Mouse (Mus musculus) forebrain, embryonic 12.5 days (tissue): ENCODE data around the gene Ubqln1. TPM values are rescaled to one million over a fixed set of nuclear protein-coding genes. Genes with fewer than 3 reads are reported as not detected.
A peak's percentile ranks its signal among the peaks of the same experiment; 100 is the strongest.

Experiments used
- ATAC-seq: fragments of 200-750 bp; cut with Nextera tagmentation; 2 replicates; pipeline ENCODE4 v1.8.0; 2017; ENCODE audit warnings: moderate TSS enrichment; ENCODE audit not compliant: low FRiP score
- H3K27ac ChIP-seq: fragments of 300-500 bp; sonication (generic); 2 replicates; pipeline ENCODE4 v1.5.1; 2016; ENCODE audit warnings: mild to moderate bottlenecking
- H3K27me3 ChIP-seq: fragments of 300-500 bp; sonication (generic); 2 replicates; pipeline ENCODE4 v1.6.1; 2016; ENCODE audit warnings: mild to moderate bottlenecking
- H3K36me3 ChIP-seq: fragments of 300-500 bp; sonication (generic); replicated peaks from 2 replicates; pipeline ENCODE4 v1.6.1; 2016; ENCODE audit warnings: mild to moderate bottlenecking
- H3K4me1 ChIP-seq: fragments of 300-500 bp; sonication (generic); 2 replicates; pipeline ENCODE4 v1.6.1; 2016
- H3K4me2 ChIP-seq: fragments of 300-500 bp; sonication (generic); 2 replicates; pipeline ENCODE4 v1.6.1; 2016; ENCODE audit warnings: mild to moderate bottlenecking, moderate library complexity
- H3K4me3 ChIP-seq: fragments of 300-500 bp; sonication (generic); replicated peaks from 2 replicates; pipeline ENCODE4 v1.5.1; 2016; ENCODE audit warnings: mild to moderate bottlenecking
- H3K9ac ChIP-seq: fragments of 300-500 bp; sonication (generic); 2 replicates; pipeline ENCODE4 v1.6.1; 2016; ENCODE audit warnings: mild to moderate bottlenecking
- H3K9me3 ChIP-seq: fragments of 300-500 bp; sonication (generic); 2 replicates; pipeline ENCODE4 v1.6.1; 2016
- WGBS: fragments of 180-500 bp; shearing (Covaris S2); methylation state at CpG from one replicate; pipeline ENCODE4 v1.1.7; 2016; 5-methylcytosine and 5-hydroxymethylcytosine counted together
- polyA plus RNA-seq: library from polyadenylated mRNA; unstranded; fragments of >200 nt; fragmentation: Nextera tagmentation; extraction: Ambion mirVana; gene quantifications from 2 replicates; pipeline ENCODE4 v1.2.1, GENCODE M21; 2016

Gene Ubqln1
- polyA plus RNA-seq, 1 experiment from 2014 or later: 162 TPM

DNA sequence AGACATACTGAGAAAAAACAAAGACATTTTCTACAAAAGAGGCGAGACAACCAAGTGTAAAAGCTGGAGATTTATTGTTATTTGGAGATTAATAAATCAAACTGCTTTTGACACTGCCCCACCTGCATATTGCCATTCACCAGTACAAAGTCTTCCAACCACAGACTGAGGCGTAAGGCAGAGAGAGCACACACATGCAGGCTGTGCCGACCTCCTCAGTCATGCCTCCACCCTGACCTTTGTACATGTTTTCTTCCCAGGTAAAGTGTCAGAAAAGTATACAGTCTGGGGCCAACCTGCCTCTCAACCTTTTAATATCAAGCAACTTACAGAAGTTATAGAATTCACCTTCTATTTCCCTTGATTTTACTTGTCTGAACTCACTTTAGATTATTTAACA lies 39.3 kb downstream of the Ubqln1 start:
- Histone ChIP-seq H3K27ac (no peak overlapping the region), H3K27me3 (no peaks in the 10 kb centered on the region), H3K36me3 (peaks cover 65% of the 10 kb centered on the region), H3K4me2 (no peak overlapping the region), H3K9me3 (no peaks in the 10 kb centered on the region), H3K4me3 (no peak overlapping the region), H3K4me1 (no peaks in the 10 kb centered on the region), H3K9ac (no peak overlapping the region)
- 96% methylated on average over 3 of the region's 3 CpGs for WGBS
- no peak for ATAC-seq

- Histone ChIP-seq H3K4me2 (no peak overlapping the region), H3K9me3 (no peaks in the 10 kb centered on the region), H3K9ac (no peak overlapping the region), H3K27me3 (no peaks in the 10 kb centered on the region), H3K36me3 (peaks cover 22% of the 10 kb centered on the region), H3K4me3 (no peak overlapping the region), H3K27ac (no peak overlapping the region), H3K4me1 (peaks cover 6% of the 10 kb centered on the region; the same call in 1 of the 2 replicates)
- no peak for ATAC-seq
These were observed 47.3 kb downstream of the Ubqln1 start for GRCm38 (mm10) chr13:58168119-58168518.

DNA sequence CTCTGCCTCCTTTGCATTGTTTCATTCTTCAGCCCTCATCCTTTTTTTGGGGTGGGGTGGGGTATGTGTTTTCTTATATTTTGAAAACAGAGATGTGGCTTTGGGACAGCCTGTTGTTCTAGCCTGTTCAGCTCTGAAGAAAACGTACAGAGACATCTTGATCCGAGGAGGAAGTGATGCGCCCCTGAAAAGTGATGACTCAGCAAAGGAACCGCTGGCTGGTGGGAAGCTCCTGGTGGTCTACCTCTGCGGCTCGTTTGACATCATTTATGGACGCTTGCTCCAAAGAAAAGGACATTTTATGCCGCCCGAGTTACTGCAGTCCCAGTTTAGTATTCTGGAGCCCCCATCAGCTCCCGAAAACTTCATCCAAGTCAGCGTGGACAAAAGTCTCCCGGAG lies 52.1 kb downstream of the Ubqln1 start:
- Histone ChIP-seq H3K27me3 (no peaks in the 10 kb centered on the region), H3K9me3 (0 out of 2 replicates have a peak, but pooled peaks cover 2% of the 10 kb centered on the region), H3K27ac (no peak overlapping the region), H3K4me1 (peaks cover 7% of the 10 kb centered on the region), H3K9ac (no peak overlapping the region), H3K36me3 (peaks cover 43% of the 10 kb centered on the region), H3K4me3 (no peak overlapping the region), H3K4me2 (no peak overlapping the region)
- no peak for ATAC-seq
- WGBS: 95% methylated on average over 12 of the region's 12 CpGs

DNA sequence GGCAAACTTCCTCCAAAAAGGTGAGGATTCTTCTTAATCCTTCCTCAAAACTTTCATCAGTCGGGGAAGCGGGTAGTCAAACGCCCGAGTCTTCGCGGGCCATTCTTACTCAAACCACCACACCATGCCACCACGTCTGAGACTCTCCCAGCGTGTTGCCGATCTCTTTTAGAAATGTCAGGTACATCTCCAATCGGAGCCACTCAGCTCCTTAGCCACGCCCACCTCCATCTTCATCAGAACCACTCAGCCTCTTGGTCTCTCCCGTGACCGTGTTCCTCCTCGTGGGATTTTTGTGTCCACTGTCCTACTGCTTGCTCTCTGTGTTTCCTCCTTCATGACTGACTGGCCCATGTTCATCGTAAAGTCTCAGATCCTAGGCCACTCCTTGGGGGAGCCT lies 54.7 kb downstream of the Ubqln1 start:
- ATAC-seq: no peak
- H3K27ac ChIP-seq: no peak overlapping the region
- no peak overlapping the region for H3K9ac ChIP-seq
- peaks cover 16% of the 10 kb centered on the region for H3K4me1 ChIP-seq
- no peak overlapping the region for H3K4me3 ChIP-seq
- 94% methylated on average over 15 of the region's 15 CpGs for WGBS
- no peaks in the 10 kb centered on the region for H3K27me3 ChIP-seq
- H3K4me2 ChIP-seq: no peak overlapping the region
- H3K36me3 ChIP-seq: peaks cover 43% of the 10 kb centered on the region
- H3K9me3 ChIP-seq: 0 out of 2 replicates have a peak, but pooled peaks cover 2% of the 10 kb centered on the region

DNA sequence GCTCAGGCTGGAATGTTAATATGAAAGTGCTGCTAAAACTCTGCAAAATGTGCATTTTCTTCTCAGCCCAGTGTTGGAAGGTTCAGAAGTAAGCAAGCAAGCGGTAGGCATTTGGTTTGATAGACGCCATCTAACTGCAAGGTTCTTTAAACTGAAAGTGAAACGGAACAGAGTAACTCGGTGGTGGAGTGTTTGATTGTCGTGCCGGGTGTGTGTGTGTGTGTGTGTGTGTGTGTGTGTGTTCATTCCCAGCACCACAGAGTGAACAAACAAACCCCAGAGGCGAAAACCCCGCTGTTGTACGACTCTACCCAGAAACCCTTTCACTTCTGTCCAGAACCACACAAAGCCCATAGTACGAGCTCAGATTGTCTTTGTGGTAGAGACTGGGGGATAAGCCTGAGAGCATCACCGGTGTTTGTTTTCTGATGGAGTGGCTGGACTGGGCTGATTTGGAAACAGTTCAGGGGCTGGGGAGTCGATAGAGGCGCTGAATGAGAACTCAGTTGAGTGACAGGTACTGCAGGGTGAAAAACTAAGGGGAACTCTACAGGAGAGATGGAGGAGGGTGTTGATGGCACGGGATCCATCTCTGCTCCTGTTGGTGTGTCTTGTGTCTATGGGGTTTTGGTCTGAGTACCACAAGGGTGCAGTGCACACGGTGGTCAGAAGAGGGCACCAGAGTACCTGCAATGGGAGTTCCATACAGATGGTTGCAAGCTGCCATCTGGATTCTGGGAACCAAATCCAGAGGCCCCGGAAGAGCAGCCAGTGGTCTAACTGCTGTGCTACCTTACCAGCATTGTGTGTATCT lies 57.1 kb downstream of the Ubqln1 start:
- WGBS: 12% methylated on average over 16 of the region's 16 CpGs
- H3K36me3 ChIP-seq: peaks cover 32% of the 10 kb centered on the region
- H3K9ac ChIP-seq: peak overlapping the region; percentile 82
- H3K4me3 ChIP-seq: peak overlapping the region; percentile 86
- H3K9me3 ChIP-seq: 0 out of 2 replicates have a peak, but pooled peaks cover 2% of the 10 kb centered on the region
- H3K27ac ChIP-seq: peak overlapping the region; percentile 54
- H3K27me3 ChIP-seq: no peaks in the 10 kb centered on the region
- peaks cover 16% of the 10 kb centered on the region for H3K4me1 ChIP-seq
- peak overlapping the region; percentile 94 for H3K4me2 ChIP-seq
- peak; percentile 72 for ATAC-seq

GRCm38 (mm10) chr13:58157447-58158098 lies 57.9 kb downstream of the Ubqln1 start, which contains the start of gene Idnk:
Idnk (plus strand) TSS chr13:58157649.
- WGBS: under 1% methylated on average over 30 of the region's 30 CpGs
- Histone ChIP-seq H3K9me3 (0 out of 2 replicates have a peak, but pooled peaks cover 2% of the 10 kb centered on the region), H3K27ac (peak within 1 kb of the TSS; percentile 54), H3K36me3 (peaks cover 27% of the 10 kb centered on the region), H3K4me2 (peak within 1 kb of the TSS; percentile 94), H3K9ac (peak within 1 kb of the TSS; percentile 82), H3K4me1 (peaks cover 16% of the 10 kb centered on the region), H3K4me3 (peak within 1 kb of the TSS; percentile 86), H3K27me3 (no peaks in the 10 kb centered on the region)
- peak; percentile 91 for ATAC-seq

DNA sequence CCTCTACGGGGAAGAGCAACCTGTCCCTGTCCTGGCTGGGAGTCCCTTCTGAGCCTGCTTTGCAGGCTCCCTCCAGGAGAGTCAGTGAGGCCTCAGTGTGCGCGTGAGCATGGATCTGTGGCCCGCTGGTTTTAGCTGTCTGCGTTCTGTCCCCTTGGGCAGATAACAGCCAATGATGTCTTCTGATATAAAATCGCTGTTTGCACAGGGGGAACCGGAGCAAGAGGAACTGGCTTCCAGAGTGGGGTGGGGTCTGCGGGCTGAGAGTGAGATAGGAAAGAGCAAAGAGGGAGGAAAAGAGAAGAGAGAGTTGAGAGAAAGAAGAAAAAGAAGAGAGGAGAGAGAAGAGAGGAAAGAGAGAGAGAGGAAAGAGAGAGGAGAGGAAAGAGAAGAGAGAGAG lies 58.4 kb downstream of the Ubqln1 start:
- H3K4me3 ChIP-seq: peak overlapping the region; percentile 86
- peaks cover 16% of the 10 kb centered on the region for H3K4me1 ChIP-seq
- H3K9ac ChIP-seq: peak overlapping the region; percentile 82
- H3K4me2 ChIP-seq: peak overlapping the region; percentile 94
- H3K27me3 ChIP-seq: no peaks in the 10 kb centered on the region
- WGBS: 27% methylated on average over 8 of the region's 8 CpGs
- H3K9me3 ChIP-seq: 0 out of 2 replicates have a peak, but pooled peaks cover 2% of the 10 kb centered on the region
- H3K27ac ChIP-seq: no peak overlapping the region
- ATAC-seq: no peak
- H3K36me3 ChIP-seq: peaks cover 23% of the 10 kb centered on the region

- H3K4me2 ChIP-seq: no peak overlapping the region
- no peaks in the 10 kb centered on the region for H3K9me3 ChIP-seq
- no peak overlapping the region for H3K4me3 ChIP-seq
- H3K9ac ChIP-seq: no peak overlapping the region
- H3K4me1 ChIP-seq: peaks cover 16% of the 10 kb centered on the region
- no peak for ATAC-seq
- peaks cover 13% of the 10 kb centered on the region for H3K36me3 ChIP-seq
- H3K27me3 ChIP-seq: no peaks in the 10 kb centered on the region
- WGBS: 81% methylated on average over 2 of the region's 2 CpGs
- H3K27ac ChIP-seq: no peak overlapping the region
These were observed 59.4 kb downstream of the Ubqln1 start for GRCm38 (mm10) chr13:58156031-58156430.

DNA sequence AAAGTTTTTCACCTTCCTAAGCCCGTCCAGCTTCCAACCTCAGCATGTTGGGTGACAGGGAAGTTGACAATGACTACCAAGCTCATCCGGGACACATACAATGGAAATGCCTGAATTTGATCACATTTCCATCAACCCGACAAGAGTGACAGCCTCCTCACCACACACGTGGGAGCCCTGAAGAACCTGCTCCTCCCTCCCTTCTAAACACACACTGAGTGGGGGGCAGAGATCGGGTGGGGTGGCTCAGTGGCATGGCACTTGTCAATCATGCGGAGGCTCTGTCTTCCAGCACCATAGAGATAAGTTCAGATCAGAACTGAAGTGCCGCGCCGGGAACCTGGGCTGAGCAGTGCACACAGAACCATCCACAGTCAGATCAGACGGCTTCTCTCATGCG lies 65.0 kb downstream of the Ubqln1 start:
- peaks cover 12% of the 10 kb centered on the region for H3K4me1 ChIP-seq
- H3K27me3 ChIP-seq: no peaks in the 10 kb centered on the region
- WGBS: 82% methylated on average over 11 of the region's 11 CpGs
- H3K27ac ChIP-seq: no peak overlapping the region
- H3K4me3 ChIP-seq: no peak overlapping the region
- no peak for ATAC-seq
- no peak overlapping the region for H3K9ac ChIP-seq
- H3K9me3 ChIP-seq: no peaks in the 10 kb centered on the region
- no peak overlapping the region for H3K4me2 ChIP-seq
- H3K36me3 ChIP-seq: no peaks in the 10 kb centered on the region

DNA sequence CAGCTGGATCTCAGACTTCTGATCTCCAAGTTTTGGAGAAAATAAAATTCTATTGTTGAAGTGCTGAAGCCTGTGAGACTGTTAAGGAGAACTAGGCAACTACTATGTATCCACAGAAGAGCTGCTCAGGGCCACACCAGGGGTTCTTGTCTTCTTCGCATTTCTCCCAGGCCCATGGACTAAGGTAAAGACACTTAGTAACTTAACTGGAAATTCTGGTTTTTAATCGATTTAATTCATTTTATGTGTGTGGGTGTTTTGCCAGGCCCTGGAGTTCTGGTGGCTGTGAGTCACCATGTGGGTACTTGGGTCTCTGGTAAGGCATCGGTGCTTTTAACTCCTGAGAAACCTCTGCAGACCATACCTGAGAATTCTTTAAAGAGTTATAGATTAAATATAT lies 65.8 kb downstream of the Ubqln1 start:
- Histone ChIP-seq H3K4me1 (peaks cover 12% of the 10 kb centered on the region), H3K9ac (no peak overlapping the region), H3K27me3 (no peaks in the 10 kb centered on the region), H3K9me3 (no peaks in the 10 kb centered on the region), H3K4me3 (no peak overlapping the region), H3K4me2 (no peak overlapping the region), H3K36me3 (no peaks in the 10 kb centered on the region), H3K27ac (no peak overlapping the region)
- ATAC-seq: no peak
- 88% methylated on average over 3 of the region's 3 CpGs for WGBS

DNA sequence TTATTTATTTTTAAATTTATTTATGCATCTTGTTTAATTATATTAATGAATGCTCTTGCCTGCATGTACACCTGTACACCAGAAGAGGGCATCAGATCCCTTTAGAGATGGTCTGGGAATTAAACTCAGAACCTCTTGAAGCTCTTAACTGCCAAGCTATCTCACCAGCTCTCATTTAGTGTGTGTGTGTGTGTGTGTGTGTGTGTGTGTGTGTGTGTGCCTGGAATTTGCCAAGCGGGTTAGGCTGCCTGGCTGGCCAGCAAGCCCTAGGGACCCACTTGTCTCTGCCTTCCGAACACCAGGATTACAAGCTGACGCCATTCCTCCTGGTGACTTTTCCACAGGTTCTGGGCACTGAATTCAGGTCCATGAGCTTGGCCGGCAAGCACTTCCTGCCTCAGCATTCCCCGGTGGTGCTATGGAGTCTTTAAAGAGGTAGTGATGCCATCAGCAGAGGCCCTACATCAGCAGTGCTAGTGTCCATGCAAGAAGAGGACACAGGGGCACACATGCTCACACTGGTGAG lies 66.4 kb downstream of the Ubqln1 start:
- Histone ChIP-seq H3K27ac (no peak overlapping the region), H3K4me2 (peak overlapping the region; percentile 68), H3K9me3 (no peaks in the 10 kb centered on the region), H3K36me3 (no peaks in the 10 kb centered on the region), H3K4me1 (peaks cover 12% of the 10 kb centered on the region), H3K4me3 (peak overlapping the region; percentile 39), H3K9ac (no peak overlapping the region), H3K27me3 (no peaks in the 10 kb centered on the region)
- peak; percentile 63; the same call in 1 of the 2 replicates for ATAC-seq
- 56% methylated on average over 5 of the region's 5 CpGs for WGBS

GRCm38 (mm10) chr13:58148256-58148831 lies 67.1 kb downstream of the Ubqln1 start:
- ATAC-seq: peak; percentile 83
- Histone ChIP-seq H3K4me2 (peak overlapping the region; percentile 68), H3K27ac (0 out of 2 replicates have a peak overlapping the region, but pooled peaks have one; percentile 54), H3K36me3 (no peaks in the 10 kb centered on the region), H3K9me3 (no peaks in the 10 kb centered on the region), H3K9ac (0 out of 2 replicates have a peak overlapping the region, but pooled peaks have one; percentile 25), H3K27me3 (no peaks in the 10 kb centered on the region), H3K4me3 (peak overlapping the region; percentile 39), H3K4me1 (peaks cover 12% of the 10 kb centered on the region)
- WGBS: under 1% methylated on average over 17 of the region's 17 CpGs
